Mouse (Mus musculus) thymus, adult 18-20 months (tissue): ENCODE results near the gene Siglec1.

ENCODE experiments used
- DNase-seq, 2 experiments: peaks; one replicate each; pipeline ENCODE4 v3.0.0; 2022; ENCODE audit warnings: mixed read lengths in 2 of 2

Gene Siglec1

DNA sequence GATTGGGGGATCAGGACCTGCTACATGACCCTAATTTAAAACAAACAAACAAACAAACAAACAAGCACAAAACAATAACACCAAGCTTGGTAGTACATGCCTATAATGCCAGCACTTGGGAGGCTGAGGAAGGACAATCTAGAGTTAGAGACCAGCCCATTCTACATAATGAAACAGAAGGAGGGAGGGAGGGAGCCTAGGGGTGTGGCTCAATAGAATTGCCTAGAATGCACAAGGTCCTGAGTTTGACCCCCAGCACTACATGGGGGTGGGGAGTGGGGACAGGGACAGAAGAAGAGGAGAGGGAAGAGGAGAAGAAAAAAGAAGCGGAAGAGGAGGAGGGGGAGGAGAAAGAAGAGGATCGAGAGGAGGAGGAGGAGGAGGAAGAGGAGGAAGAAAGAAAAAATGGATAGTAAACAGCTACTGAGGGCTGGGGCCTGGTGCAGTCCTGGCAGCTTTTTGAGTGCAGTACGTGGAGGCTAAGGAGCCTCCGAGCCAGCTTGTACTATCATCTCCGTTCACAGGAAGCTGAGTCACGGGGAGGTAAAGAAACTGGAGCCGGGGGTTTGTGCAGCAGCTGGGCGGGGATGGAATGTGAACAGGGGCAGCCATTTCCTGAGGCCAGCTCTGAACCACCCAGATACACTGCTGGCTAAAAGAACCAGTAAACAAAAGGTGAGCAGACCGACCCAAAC lies 9.7 kb upstream of the Siglec1 start:
- DNase-seq: peak in 1 of 2 experiments; percentile 12

DNA sequence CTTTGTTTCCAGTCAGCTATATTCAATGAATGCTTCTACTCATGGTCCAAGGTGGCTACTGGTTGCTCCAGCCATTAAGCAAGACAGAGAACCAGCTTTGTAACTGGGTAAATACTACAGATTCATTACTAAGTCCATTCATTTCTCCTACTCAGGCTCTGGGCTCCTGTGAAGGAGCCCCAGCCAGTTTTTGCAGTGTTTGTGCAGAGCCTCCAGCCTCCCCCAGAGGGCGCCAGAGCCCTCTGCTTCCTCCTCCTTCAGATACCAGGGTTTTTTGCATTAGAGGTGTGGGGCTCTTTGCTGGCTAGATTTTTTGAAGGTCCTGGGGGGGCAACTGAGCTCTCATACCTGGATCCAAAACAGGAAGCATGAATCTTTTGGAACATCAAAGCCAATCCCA lies 8.3 kb upstream of the Siglec1 start:
- DNase-seq: peak; percentile 28 to 42

GRCm38 (mm10) chr2:131093577-131093976 lies 7.0 kb upstream of the Siglec1 start:
- DNase-seq: no peak

GRCm38 (mm10) chr2:131090852-131091251 lies 4.3 kb upstream of the Siglec1 start:
- no peak for DNase-seq

DNA sequence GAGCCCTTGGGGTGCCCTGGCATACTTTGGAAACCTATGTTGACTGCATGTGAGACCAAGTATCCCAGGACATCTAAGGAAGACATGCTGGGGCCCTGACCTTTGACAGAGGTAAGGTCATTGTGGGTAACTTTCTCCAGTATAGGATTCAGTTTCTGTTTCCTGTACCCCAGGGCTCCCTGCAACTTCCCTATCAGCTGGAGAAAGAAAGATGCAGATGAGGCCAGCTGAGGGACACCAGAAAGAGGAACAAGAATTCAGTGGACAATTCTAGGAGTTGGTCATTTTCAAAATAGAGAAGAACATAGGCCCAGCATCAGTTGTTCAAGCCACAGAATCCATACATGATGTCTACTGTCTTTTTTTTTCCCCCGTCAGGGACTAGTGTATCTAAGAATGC lies 3.1 kb upstream of the Siglec1 start:
- no peak for DNase-seq

GRCm38 (mm10) chr2:131088581-131088980 lies 2.0 kb upstream of the Siglec1 start:
- no peak for DNase-seq

- no peak for DNase-seq
Observed at GRCm38 (mm10) chr2:131084206-131084605, 2.4 kb downstream of the Siglec1 start.

GRCm38 (mm10) chr2:131080507-131080906 lies 6.1 kb downstream of the Siglec1 start:
- no peak for DNase-seq

DNA sequence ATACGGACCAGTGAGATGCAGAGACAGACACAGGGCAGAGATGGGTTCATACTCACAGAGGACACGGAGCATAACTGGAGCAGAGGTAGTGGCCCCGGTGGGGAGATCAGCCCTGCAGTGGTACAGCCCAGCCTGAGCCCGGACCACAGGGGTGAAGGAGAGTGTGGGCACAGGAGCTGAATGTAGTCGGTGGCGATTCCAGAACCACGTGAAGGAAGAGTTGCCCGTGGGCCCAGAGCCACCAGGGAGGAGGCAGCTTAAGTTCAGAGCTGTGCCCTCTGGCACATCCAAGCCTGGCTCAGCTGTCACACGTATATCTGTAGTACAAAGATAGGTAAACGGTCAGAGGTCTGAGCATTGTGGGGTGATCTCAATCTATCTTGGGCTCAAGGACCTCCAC lies 14.0 kb downstream of the Siglec1 start:
- no peak for DNase-seq

- DNase-seq: no peak
Observed at GRCm38 (mm10) chr2:131067481-131067880, 19.1 kb downstream of the Siglec1 start.

GRCm38 (mm10) chr2:131066342-131066741 lies 20.2 kb downstream of the Siglec1 start:
- DNase-seq: no peak

- DNase-seq: no peak
Observed at GRCm38 (mm10) chr2:131063404-131063864, 23.1 kb downstream of the Siglec1 start, which contains the start of gene Adam33. Adam33 (minus strand) TSS chr2:131063814.

DNA sequence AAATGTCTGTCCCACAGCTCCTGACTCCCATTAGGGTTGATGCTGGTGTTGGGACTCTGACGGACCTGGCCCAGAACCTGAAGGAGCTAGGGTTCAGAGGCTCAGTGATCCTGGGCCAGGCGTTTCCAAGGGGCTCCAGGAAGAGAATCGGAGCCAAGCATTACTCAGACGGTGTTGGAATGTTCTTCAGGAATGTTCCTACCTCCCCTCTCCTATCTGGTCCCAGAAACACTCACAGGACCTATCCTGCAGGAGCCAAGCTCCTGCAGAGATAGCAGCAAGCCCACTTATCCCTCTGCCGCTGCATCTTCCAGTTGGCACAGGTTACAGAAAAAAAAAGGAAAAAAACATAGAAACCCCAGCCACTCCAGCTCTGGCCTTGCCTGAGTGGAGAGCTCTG lies 25.0 kb downstream of the Siglec1 start:
- no peak for DNase-seq

- no peak for DNase-seq
Observed at GRCm38 (mm10) chr2:131060784-131061183, 25.8 kb downstream of the Siglec1 start.

- DNase-seq: no peak
Observed at GRCm38 (mm10) chr2:131059781-131060540, 26.6 kb downstream of the Siglec1 start.

DNA sequence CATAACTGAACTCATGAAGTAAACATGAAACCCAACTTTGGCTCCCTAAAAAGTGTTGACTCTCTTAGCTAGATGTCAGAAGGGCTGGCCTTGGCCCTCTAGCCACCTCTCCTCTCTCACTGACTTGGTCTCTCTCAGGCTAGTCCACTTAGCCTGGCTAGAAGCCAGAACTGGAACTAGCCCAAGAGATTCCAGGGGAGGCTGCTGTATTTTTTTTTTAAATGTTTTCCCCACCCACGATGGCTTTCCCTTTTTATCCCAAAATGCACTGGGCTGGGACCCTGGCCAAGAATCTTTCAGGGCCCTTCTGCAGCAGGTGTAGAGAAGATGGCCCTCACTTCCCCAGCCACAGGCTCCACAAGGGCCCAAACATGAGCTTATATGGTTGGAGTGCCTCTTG lies 27.2 kb downstream of the Siglec1 start:
- no peak for DNase-seq

GRCm38 (mm10) chr2:131058672-131059071 lies 27.9 kb downstream of the Siglec1 start:
- no peak for DNase-seq

GRCm38 (mm10) chr2:131056191-131056590 lies 30.4 kb downstream of the Siglec1 start:
- no peak for DNase-seq

GRCm38 (mm10) chr2:131055631-131056030 lies 30.9 kb downstream of the Siglec1 start:
- DNase-seq: no peak

DNA sequence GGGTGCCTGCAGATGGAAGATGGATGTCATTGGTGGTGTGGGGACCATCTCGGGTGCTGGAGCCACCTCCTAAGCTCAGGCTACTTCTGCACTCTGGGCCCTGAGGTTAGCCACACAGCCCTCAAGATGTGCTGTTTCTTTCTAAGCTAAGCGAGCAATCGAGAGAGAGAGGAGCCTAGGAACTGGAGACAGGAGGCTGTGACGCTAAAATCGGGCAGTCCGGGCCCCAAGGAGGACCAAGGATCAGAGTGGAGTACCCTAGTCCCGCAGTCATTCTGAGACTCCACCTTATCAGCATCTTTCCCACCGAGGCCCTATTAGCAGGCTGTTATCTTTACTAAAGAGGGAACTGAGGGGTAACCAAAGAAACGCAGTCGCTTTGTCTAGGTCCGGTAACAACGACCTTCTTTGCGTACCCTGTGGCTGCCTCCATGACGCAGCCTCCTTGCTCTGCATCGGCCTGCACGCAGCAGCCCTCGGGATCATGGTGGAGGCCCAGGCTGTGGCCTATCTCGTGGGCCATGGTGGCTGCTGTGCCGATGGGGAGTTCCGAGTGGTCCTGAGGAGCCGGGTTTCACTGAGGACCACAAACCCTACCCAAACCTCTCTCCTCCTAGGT lies 31.8 kb downstream of the Siglec1 start:
- DNase-seq: no peak

- DNase-seq: no peak
Observed at GRCm38 (mm10) chr2:131053851-131054645, 32.5 kb downstream of the Siglec1 start.

DNA sequence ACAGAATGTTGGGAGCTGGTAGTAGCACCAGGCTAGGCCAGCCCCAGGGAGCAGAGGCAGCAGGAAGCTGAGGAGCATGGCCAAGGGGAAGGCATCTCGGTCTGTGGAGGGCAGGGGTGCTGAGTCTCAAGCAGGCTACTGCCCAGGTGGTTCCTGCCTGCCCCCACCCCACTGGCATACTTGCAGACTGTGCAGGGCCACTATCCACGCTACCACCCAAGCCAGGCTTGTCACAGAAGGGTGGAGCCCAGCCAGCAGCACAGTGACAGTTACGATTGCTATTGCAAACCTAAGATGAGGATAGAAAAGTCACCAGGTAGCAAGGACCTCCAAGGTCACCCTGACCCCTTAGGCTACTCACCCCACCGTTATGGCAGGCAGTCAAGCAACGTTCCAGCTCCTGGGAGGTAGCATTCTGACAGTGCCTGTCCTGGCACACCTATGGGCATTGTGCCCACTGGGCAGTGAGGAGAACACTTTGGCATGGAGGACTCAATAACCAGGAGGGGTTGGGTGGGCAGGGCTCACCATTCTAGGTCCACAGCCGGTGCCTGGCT lies 33.6 kb downstream of the Siglec1 start:
- no peak for DNase-seq

DNA sequence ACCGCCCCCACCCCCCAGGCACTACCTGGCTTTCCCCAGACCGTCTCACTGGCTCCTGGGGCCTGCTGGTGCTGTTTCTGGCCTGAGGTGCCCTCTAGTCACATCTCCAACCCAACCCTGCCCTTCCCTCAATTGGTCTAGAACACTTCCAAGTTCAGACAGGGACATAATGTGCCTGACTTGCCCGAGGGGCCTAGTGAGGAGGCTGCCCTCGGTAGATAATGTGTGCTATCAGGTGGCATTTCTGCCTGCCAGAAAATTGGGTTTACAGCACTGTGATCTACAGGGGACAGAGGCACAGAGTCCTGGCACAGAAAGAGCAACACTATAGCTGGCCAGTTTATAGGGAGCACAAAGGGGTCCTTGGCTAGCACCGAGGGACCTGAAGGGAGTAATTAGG lies 34.5 kb downstream of the Siglec1 start:
- no peak for DNase-seq
